Mouse (Mus musculus) kidney, embryonic 15.5 days (tissue): ENCODE measurements around the gene Gm15155. TPM values are rescaled to one million over a fixed set of nuclear protein-coding genes. Genes with fewer than 3 reads are reported as not detected.
"Not testable (repeated sequence)": the region's sequence is repeated elsewhere in the genome, so short reads cannot be mapped to it uniquely, and the experiment has no call there.

Experiments used
- ATAC-seq: fragments of 200-750 bp; cut with Nextera tagmentation; replicated peaks from 2 replicates; pipeline ENCODE4 v1.8.0; 2017; ENCODE audit warnings: moderate TSS enrichment; ENCODE audit not compliant: low FRiP score
- H3K27ac ChIP-seq: fragments of 300-500 bp; sonication (generic); 2 replicates; pipeline ENCODE4 v1.5.1; 2015; ENCODE audit warnings: mild to moderate bottlenecking, inconsistent platforms
- H3K27me3 ChIP-seq: fragments of 300-500 bp; sonication (generic); 2 replicates; pipeline ENCODE4 v1.6.1; 2015; ENCODE audit warnings: inconsistent platforms
- H3K36me3 ChIP-seq: fragments of 300-500 bp; sonication (generic); 2 replicates; pipeline ENCODE4 v1.6.1; 2015; ENCODE audit warnings: inconsistent platforms
- H3K4me1 ChIP-seq: fragments of 300-500 bp; sonication (generic); 2 replicates; pipeline ENCODE4 v1.6.1; 2015; ENCODE audit warnings: inconsistent platforms
- H3K4me2 ChIP-seq: fragments of 300-500 bp; sonication (generic); 2 replicates; pipeline ENCODE4 v1.6.1; 2015; ENCODE audit warnings: moderate library complexity, mild to moderate bottlenecking, inconsistent platforms
- H3K4me3 ChIP-seq: fragments of 300-500 bp; sonication (generic); replicated peaks from 2 replicates; pipeline ENCODE4 v1.5.1; 2015; ENCODE audit warnings: mild to moderate bottlenecking, inconsistent platforms
- H3K9ac ChIP-seq: fragments of 300-500 bp; sonication (generic); 2 replicates; pipeline ENCODE4 v1.6.1; 2015; ENCODE audit warnings: mild to moderate bottlenecking, inconsistent platforms
- H3K9me3 ChIP-seq: fragments of 300-500 bp; sonication (generic); replicated peaks from 2 replicates; pipeline ENCODE4 v1.6.1; 2016; ENCODE audit warnings: inconsistent platforms
- polyA plus RNA-seq: library from polyadenylated mRNA; unstranded; fragments of >200 nt; fragmentation: Nextera tagmentation; extraction: Ambion mirVana; gene quantifications from 2 replicates; pipeline ENCODE4 v1.2.1, GENCODE M21; 2015

Gm15155 gene
- polyA plus RNA-seq, 1 experiment from 2014 or later = not detected

- Histone ChIP-seq H3K4me3 (no peak overlapping the region), H3K9ac (no peak overlapping the region), H3K4me1 (no peaks in the 10 kb centered on the region), H3K36me3 (no peaks in the 10 kb centered on the region), H3K4me2 (no peak overlapping the region), H3K27me3 (no peaks in the 10 kb centered on the region), H3K27ac (no peak overlapping the region), H3K9me3 (no peaks in the 10 kb centered on the region)
- ATAC-seq = no peak
Measured at GRCm38 (mm10) chrX:156171587-156171986, 547.0 kb downstream of the Gm15155 start.

- not testable (repeated sequence) for H3K9ac ChIP-seq, ATAC-seq, H3K27me3 ChIP-seq, H3K4me3 ChIP-seq, H3K27ac ChIP-seq, H3K4me1 ChIP-seq, H3K4me2 ChIP-seq, H3K9me3 ChIP-seq, H3K36me3 ChIP-seq
Measured at GRCm38 (mm10) chrX:156303806-156304205, 679.3 kb downstream of the Gm15155 start.

Other genes starting within 250 kb of the Gm15155 start
- 0.77 and 1.0 TPM in 2 replicates for gene Ptchd1, start 927 bp upstream of the Gm15155 start, polyA plus RNA-seq